Mouse (Mus musculus) heart, adult 2 months (tissue): Measurements from ENCODE around the gene Heg1.

Experiments used
- CTCF ChIP-seq: fragments of 200-600 bp; IDR thresholded peaks from 2 replicates; pipeline ENCODE4 v1.8.1; 2022; ENCODE audit warnings: antibody characterized with exemption, mild to moderate bottlenecking, moderate library complexity
- EP300 ChIP-seq: fragments of 200-500 bp; IDR thresholded peaks from 2 replicates; pipeline ENCODE4 v1.6.1; 2011; ENCODE audit warnings: low read depth, low read length, control low read depth; ENCODE audit not compliant: insufficient read depth
- POLR2A ChIP-seq: fragments of 200-500 bp; IDR thresholded peaks from 2 replicates; pipeline ENCODE4 v1.6.1; 2011; ENCODE audit warnings: mild to moderate bottlenecking, low read depth, low read length, control low read depth; ENCODE audit not compliant: insufficient read depth

DNA sequence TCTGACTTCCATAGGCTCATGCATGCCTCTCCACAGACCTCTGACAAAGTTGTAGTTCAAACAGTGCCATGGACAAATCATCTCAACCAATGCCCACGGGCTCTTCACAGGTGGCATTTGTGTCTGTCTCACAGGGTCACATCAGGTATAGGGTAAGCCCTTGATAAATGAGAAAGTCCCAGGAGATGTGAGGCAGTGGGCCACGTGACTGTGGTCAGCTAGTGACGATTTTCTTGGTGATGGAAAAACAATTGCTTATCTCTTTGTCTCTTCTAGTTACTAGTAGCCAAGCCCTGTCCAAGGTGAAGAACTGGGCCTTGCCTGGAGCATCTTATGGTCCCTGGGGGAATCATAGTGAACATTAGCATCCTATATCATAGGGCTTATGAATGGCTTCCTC lies 112.6 kb downstream of the Heg1 start:
- TF ChIP-seq CTCF (no peak), POLR2A (no peak), EP300 (no peak)
